Mouse (Mus musculus): ENCODE measurements at regions not wholly inside any gene's neighbourhood (a gene's known extent, or its start where the extent isn't known, plus 50 kb on each side); places are given as distances from the start of the nearest gene placed in this dataset.
A peak's percentile ranks its signal among the peaks of the same experiment; 100 is the strongest.

- Histone ChIP-seq H3K27me3 (ENCODE audit: control insufficient read depth, insufficient read depth, low read length) (no peaks in the 10 kb centered on the region), H3K27ac (replicated peaks; ENCODE audit: low read depth, low read length) (no peak overlapping the region), H3K4me1 (ENCODE audit: control insufficient read depth, insufficient read depth, low read length) (no peaks in the 10 kb centered on the region), H3K36me3 (replicated peaks; ENCODE audit: control insufficient read depth, insufficient read depth, low read depth, low read length) (no peaks in the 10 kb centered on the region), H3K9ac (replicated peaks; ENCODE audit: low read length) (no peak overlapping the region), H3K4me3 (ENCODE audit: low read depth, low read length) (no peak overlapping the region), H3K9me3 (replicated peaks; ENCODE audit: control insufficient read depth, low read length) (no peaks in the 10 kb centered on the region), H3K4me2 (ENCODE audit: low read depth, low read length) (no peak overlapping the region)
- no peak for ATAC-seq (replicated peaks; ENCODE audit: insufficient number of reproducible peaks, low FRiP score, low TSS enrichment, low read depth)
- no peak for DNase-seq (ENCODE audit: low spot score)
- WGBS = 75% methylated on average over 6 of the region's 6 CpGs
Measured at GRCm38 (mm10) chr2:77358176-77358575, 77.8 kb upstream of the Sestd1 start.

GRCm38 (mm10) chr2:77356798-77357197, 76.4 kb upstream of the Sestd1 start:
- Histone ChIP-seq H3K4me1 (ENCODE audit: control insufficient read depth, insufficient read depth, low read length) (no peaks in the 10 kb centered on the region), H3K27ac (replicated peaks; ENCODE audit: low read depth, low read length) (no peak overlapping the region), H3K9me3 (replicated peaks; ENCODE audit: control insufficient read depth, low read length) (no peaks in the 10 kb centered on the region), H3K9ac (replicated peaks; ENCODE audit: low read length) (no peak overlapping the region), H3K4me3 (ENCODE audit: low read depth, low read length) (no peak overlapping the region), H3K4me2 (ENCODE audit: low read depth, low read length) (no peak overlapping the region), H3K27me3 (ENCODE audit: control insufficient read depth, insufficient read depth, low read length) (no peaks in the 10 kb centered on the region), H3K36me3 (replicated peaks; ENCODE audit: control insufficient read depth, insufficient read depth, low read depth, low read length) (no peaks in the 10 kb centered on the region)
- 77% methylated on average over 10 of the region's 10 CpGs for WGBS
- no peak for DNase-seq (ENCODE audit: low spot score)
- ATAC-seq (replicated peaks; ENCODE audit: insufficient number of reproducible peaks, low FRiP score, low TSS enrichment, low read depth) = no peak

DNA sequence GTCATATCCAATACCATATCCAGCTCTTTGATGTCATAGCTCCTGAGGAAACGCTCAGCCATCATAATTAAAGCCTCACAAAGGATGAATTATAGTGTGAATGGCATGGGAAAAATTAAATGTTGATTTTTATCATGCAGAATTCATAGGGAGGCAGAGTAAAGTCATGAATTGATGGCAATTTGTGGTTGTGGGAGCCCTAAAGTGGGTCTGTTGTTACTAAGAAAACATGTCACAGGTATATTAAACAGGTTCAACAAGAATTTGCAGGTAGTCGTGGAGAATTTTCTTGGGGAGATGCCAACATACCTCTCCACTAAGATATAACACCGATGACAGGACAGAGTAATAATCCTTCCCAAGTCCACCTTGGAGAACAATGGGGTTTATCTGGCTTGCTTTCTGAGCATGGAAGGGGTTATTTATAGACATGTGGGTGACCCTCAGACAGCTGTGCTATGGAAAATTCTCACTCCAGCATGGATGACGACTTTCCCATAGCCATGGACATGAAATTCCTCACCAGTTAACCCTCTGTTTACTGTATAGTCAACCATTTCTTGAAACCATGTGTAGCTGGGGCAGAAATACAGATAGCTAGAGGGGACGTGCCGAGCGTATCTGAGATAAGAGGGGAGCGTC, 71.7 kb upstream of the Sestd1 start:
- Histone ChIP-seq H3K36me3 (replicated peaks; ENCODE audit: control insufficient read depth, insufficient read depth, low read depth, low read length) (no peaks in the 10 kb centered on the region), H3K4me1 (ENCODE audit: control insufficient read depth, insufficient read depth, low read length) (no peaks in the 10 kb centered on the region), H3K4me3 (ENCODE audit: low read depth, low read length) (no peak overlapping the region), H3K27ac (replicated peaks; ENCODE audit: low read depth, low read length) (no peak overlapping the region), H3K4me2 (ENCODE audit: low read depth, low read length) (no peak overlapping the region), H3K9ac (replicated peaks; ENCODE audit: low read length) (no peak overlapping the region), H3K9me3 (replicated peaks; ENCODE audit: control insufficient read depth, low read length) (no peaks in the 10 kb centered on the region), H3K27me3 (ENCODE audit: control insufficient read depth, insufficient read depth, low read length) (no peaks in the 10 kb centered on the region)
- ATAC-seq (replicated peaks; ENCODE audit: insufficient number of reproducible peaks, low FRiP score, low TSS enrichment, low read depth) = no peak
- WGBS = 86% methylated on average over 8 of the region's 8 CpGs
- DNase-seq (ENCODE audit: low spot score) = no peak

DNA sequence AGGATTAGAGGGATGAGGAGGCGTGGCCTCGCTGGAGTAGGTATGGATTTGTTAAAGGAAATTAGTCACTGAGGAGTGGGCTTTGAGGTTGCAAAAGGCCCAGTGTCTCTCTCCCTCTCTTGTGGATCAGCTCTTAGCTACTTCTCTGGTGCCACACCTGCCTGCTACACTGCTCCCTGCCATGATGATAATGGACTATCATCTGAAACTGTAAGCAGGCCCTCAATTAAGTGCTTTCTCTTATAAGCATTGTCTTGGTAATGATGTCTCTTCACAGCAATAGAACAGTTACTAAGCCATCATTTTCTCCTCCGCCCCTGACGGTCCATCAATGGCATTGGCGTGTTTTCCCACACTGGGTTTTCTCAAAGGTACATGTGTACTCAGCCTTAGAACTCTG, 66.6 kb upstream of the Sestd1 start:
- H3K27ac ChIP-seq (replicated peaks; ENCODE audit: low read depth, low read length) = no peak overlapping the region
- 94% methylated on average over 5 of the region's 5 CpGs for WGBS
- no peaks in the 10 kb centered on the region for H3K36me3 ChIP-seq (replicated peaks; ENCODE audit: control insufficient read depth, insufficient read depth, low read depth, low read length)
- H3K4me2 ChIP-seq (ENCODE audit: low read depth, low read length) = no peak overlapping the region
- H3K4me1 ChIP-seq (ENCODE audit: control insufficient read depth, insufficient read depth, low read length) = no peaks in the 10 kb centered on the region
- H3K9me3 ChIP-seq (replicated peaks; ENCODE audit: control insufficient read depth, low read length) = no peaks in the 10 kb centered on the region
- no peak overlapping the region for H3K4me3 ChIP-seq (ENCODE audit: low read depth, low read length)
- ATAC-seq (replicated peaks; ENCODE audit: insufficient number of reproducible peaks, low FRiP score, low TSS enrichment, low read depth) (no peak), DNase-seq (ENCODE audit: low spot score) (no peak)
- H3K27me3 ChIP-seq (ENCODE audit: control insufficient read depth, insufficient read depth, low read length) = no peaks in the 10 kb centered on the region
- no peak overlapping the region for H3K9ac ChIP-seq (replicated peaks; ENCODE audit: low read length)

- no peak for DNase-seq (ENCODE audit: low spot score)
- H3K27me3 ChIP-seq (ENCODE audit: control insufficient read depth, insufficient read depth, low read length) = no peaks in the 10 kb centered on the region
Measured at GRCm38 (mm10) chr2:77343736-77344440, 63.5 kb upstream of the Sestd1 start.

GRCm38 (mm10) chr2:77342416-77342815, 62.0 kb upstream of the Sestd1 start:
- Histone ChIP-seq H3K27me3 (ENCODE audit: control insufficient read depth, insufficient read depth, low read length) (no peaks in the 10 kb centered on the region), H3K4me2 (ENCODE audit: low read depth, low read length) (no peak overlapping the region), H3K4me3 (ENCODE audit: low read depth, low read length) (no peak overlapping the region), H3K4me1 (ENCODE audit: control insufficient read depth, insufficient read depth, low read length) (no peaks in the 10 kb centered on the region), H3K9me3 (replicated peaks; ENCODE audit: control insufficient read depth, low read length) (no peaks in the 10 kb centered on the region), H3K27ac (replicated peaks; ENCODE audit: low read depth, low read length) (no peak overlapping the region), H3K9ac (replicated peaks; ENCODE audit: low read length) (no peak overlapping the region), H3K36me3 (replicated peaks; ENCODE audit: control insufficient read depth, insufficient read depth, low read depth, low read length) (no peaks in the 10 kb centered on the region)
- 30% methylated on average over 2 of the region's 2 CpGs for WGBS
- ATAC-seq (replicated peaks; ENCODE audit: insufficient number of reproducible peaks, low FRiP score, low TSS enrichment, low read depth) (no peak), DNase-seq (ENCODE audit: low spot score) (no peak)

More at GRCm38 (mm10) chr2:77343736-77344440, 63.5 kb upstream of the Sestd1 start:
- H3K4me3 ChIP-seq (ENCODE audit: low read depth, low read length) = no peak overlapping the region
- H3K36me3 ChIP-seq (replicated peaks; ENCODE audit: control insufficient read depth, insufficient read depth, low read depth, low read length) = no peaks in the 10 kb centered on the region
- 0 out of 2 replicates have a peak, but pooled peaks have one; percentile 44 for ATAC-seq (replicated peaks; ENCODE audit: insufficient number of reproducible peaks, low FRiP score, low TSS enrichment, low read depth)
- no peak overlapping the region for H3K4me2 ChIP-seq (ENCODE audit: low read depth, low read length)
- 90% methylated on average over 16 of the region's 16 CpGs for WGBS
- H3K4me1 ChIP-seq (ENCODE audit: control insufficient read depth, insufficient read depth, low read length) = no peaks in the 10 kb centered on the region
- no peak overlapping the region for H3K9ac ChIP-seq (replicated peaks; ENCODE audit: low read length)
- H3K27ac ChIP-seq (replicated peaks; ENCODE audit: low read depth, low read length) = no peak overlapping the region
- H3K9me3 ChIP-seq (replicated peaks; ENCODE audit: control insufficient read depth, low read length) = no peaks in the 10 kb centered on the region

- no peak for ATAC-seq (replicated peaks; ENCODE audit: insufficient number of reproducible peaks, low FRiP score, low TSS enrichment, low read depth)
- Histone ChIP-seq H3K9me3 (replicated peaks; ENCODE audit: control insufficient read depth, low read length) (no peaks in the 10 kb centered on the region), H3K27me3 (ENCODE audit: control insufficient read depth, insufficient read depth, low read length) (no peaks in the 10 kb centered on the region), H3K9ac (replicated peaks; ENCODE audit: low read length) (no peak overlapping the region), H3K36me3 (replicated peaks; ENCODE audit: control insufficient read depth, insufficient read depth, low read depth, low read length) (no peaks in the 10 kb centered on the region), H3K27ac (replicated peaks; ENCODE audit: low read depth, low read length) (no peak overlapping the region), H3K4me1 (ENCODE audit: control insufficient read depth, insufficient read depth, low read length) (no peaks in the 10 kb centered on the region), H3K4me3 (ENCODE audit: low read depth, low read length) (no peak overlapping the region), H3K4me2 (ENCODE audit: low read depth, low read length) (no peak overlapping the region)
- DNase-seq (ENCODE audit: low spot score) = peak; percentile 92
- WGBS = 42% methylated on average over 12 of the region's 12 CpGs
Measured at GRCm38 (mm10) chr2:77341575-77342332, 61.4 kb upstream of the Sestd1 start.

DNA sequence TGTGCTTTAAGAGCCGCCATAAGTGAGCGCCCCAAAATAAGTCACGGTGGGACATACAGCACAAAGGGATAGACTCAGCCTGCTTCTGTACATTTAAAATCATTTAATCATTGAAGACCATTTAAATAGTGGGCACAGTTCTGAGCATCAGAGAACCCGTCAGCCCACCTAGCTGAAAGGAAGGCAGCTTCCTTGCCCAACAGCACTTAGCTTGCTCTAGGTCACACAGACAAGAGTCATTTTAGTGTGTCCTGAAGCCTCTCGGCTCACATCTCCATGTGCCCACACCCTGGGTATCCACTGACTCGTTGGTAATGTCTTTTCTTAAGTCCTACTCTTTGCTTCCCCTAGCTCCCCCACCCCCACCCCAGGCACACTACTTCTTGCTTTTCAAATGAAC, 59.7 kb upstream of the Sestd1 start:
- Histone ChIP-seq H3K27ac (replicated peaks; ENCODE audit: low read depth, low read length) (no peak overlapping the region), H3K27me3 (ENCODE audit: control insufficient read depth, insufficient read depth, low read length) (no peaks in the 10 kb centered on the region), H3K9ac (replicated peaks; ENCODE audit: low read length) (no peak overlapping the region), H3K36me3 (replicated peaks; ENCODE audit: control insufficient read depth, insufficient read depth, low read depth, low read length) (no peaks in the 10 kb centered on the region), H3K4me2 (ENCODE audit: low read depth, low read length) (no peak overlapping the region), H3K4me1 (ENCODE audit: control insufficient read depth, insufficient read depth, low read length) (no peaks in the 10 kb centered on the region), H3K4me3 (ENCODE audit: low read depth, low read length) (no peak overlapping the region), H3K9me3 (replicated peaks; ENCODE audit: control insufficient read depth, low read length) (no peaks in the 10 kb centered on the region)
- 82% methylated on average over 6 of the region's 6 CpGs for WGBS
- no peak for ATAC-seq (replicated peaks; ENCODE audit: insufficient number of reproducible peaks, low FRiP score, low TSS enrichment, low read depth)
- DNase-seq (ENCODE audit: low spot score) = no peak

All from embryonic facial prominence, embryonic 11.5 days (tissue).